Mouse (Mus musculus) stomach, embryonic 15.5 days (tissue): Measurements from ENCODE around the gene Usp3. TPM values are rescaled to one million over a fixed set of nuclear protein-coding genes. Genes with fewer than 3 reads are reported as not detected.

Experiments
- ATAC-seq: fragments of 200-750 bp; cut with Nextera tagmentation; 2 replicates; pipeline ENCODE4 v1.8.0; 2017; ENCODE audit warnings: low read depth, moderate number of reproducible peaks, moderate TSS enrichment; ENCODE audit not compliant: insufficient read depth, low FRiP score
- H3K27ac ChIP-seq: fragments of 300-500 bp; sonication (generic); 2 replicates; pipeline ENCODE4 v1.5.1; 2015; ENCODE audit warnings: mild to moderate bottlenecking, inconsistent platforms
- H3K27me3 ChIP-seq: fragments of 300-500 bp; sonication (generic); replicated peaks from 2 replicates; pipeline ENCODE4 v1.6.1; 2015; ENCODE audit warnings: inconsistent platforms
- H3K36me3 ChIP-seq: fragments of 300-500 bp; sonication (generic); 2 replicates; pipeline ENCODE4 v1.6.1; 2015; ENCODE audit warnings: inconsistent platforms
- H3K4me1 ChIP-seq: fragments of 300-500 bp; sonication (generic); 2 replicates; pipeline ENCODE4 v1.6.1; 2015; ENCODE audit warnings: inconsistent platforms
- H3K4me2 ChIP-seq: fragments of 300-500 bp; sonication (generic); 2 replicates; pipeline ENCODE4 v1.6.1; 2015; ENCODE audit warnings: mild to moderate bottlenecking, inconsistent platforms
- H3K4me3 ChIP-seq: fragments of 300-500 bp; sonication (generic); replicated peaks from 2 replicates; pipeline ENCODE4 v1.5.1; 2015; ENCODE audit warnings: inconsistent platforms
- H3K9ac ChIP-seq: fragments of 300-500 bp; sonication (generic); 2 replicates; pipeline ENCODE4 v1.6.1; 2015; ENCODE audit warnings: inconsistent platforms
- H3K9me3 ChIP-seq: fragments of 300-500 bp; sonication (generic); 2 replicates; pipeline ENCODE4 v1.6.1; 2016; ENCODE audit warnings: inconsistent platforms
- WGBS: fragments of 180-500 bp; shearing (Covaris S2); methylation state at CpG from one replicate; pipeline ENCODE4 v1.1.7; 2015; 5-methylcytosine and 5-hydroxymethylcytosine counted together
- polyA plus RNA-seq: library from polyadenylated mRNA; unstranded; fragments of >200 nt; fragmentation: Nextera tagmentation; extraction: Ambion mirVana; gene quantifications from 2 replicates; pipeline ENCODE4 v1.2.1, GENCODE M21; 2015

Gene Usp3
- polyA plus RNA-seq, 1 experiment from 2014 or later, result 64.6 TPM

DNA sequence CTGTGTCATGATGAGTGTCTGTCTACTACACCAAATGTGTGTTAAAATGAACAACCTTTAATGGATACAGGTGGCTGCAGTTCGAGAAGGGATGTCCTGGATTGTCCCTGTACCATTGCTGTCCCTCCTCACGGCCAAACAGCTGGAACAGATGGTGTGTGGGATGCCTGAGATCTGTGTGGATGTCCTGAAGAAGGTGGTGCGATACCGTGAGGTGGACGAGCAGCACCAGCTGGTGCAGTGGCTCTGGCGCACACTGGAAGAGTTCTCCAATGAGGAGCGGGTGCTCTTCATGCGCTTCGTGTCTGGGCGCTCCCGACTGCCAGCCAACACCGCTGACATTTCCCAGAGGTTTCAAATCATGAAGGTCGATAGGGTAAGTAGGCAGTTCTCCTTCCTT, 88.4 kb downstream of the Usp3 start:
- H3K27ac ChIP-seq, result no peak overlapping the region
- WGBS, result 90% methylated on average over 13 of the region's 13 CpGs
- H3K36me3 ChIP-seq, result peaks cover 37% of the 10 kb centered on the region
- no peaks in the 10 kb centered on the region for H3K27me3 ChIP-seq
- H3K9ac ChIP-seq, result no peak overlapping the region
- no peak overlapping the region for H3K4me2 ChIP-seq
- H3K4me1 ChIP-seq, result no peaks in the 10 kb centered on the region
- ATAC-seq, result no peak
- no peaks in the 10 kb centered on the region for H3K9me3 ChIP-seq
- H3K4me3 ChIP-seq, result no peak overlapping the region

DNA sequence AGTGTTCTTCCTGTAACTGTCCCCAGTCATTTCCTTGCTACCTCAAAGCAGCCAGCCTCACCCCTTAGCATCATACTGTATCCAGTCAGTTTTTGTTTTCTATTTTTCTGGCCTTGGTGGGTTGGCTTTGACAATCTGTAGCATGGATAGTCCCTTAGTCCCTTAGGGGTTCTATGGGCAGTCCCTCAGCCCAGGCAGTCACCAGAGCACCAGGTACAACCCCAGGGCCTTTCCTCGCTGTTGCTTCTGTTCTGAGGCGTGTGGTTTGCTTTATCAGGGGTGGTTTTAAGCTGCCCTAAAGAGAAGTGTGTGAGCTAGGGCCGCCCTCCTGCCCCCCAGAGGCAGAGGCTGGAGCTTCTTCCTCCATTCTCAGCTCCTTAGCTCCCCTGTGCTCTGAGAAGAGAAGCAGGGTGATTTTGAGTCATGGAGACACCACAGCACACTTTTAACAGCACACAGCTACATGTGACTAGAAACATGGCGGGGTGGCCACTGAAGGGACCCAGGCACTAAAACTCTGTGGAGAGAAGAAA, 89.0 kb downstream of the Usp3 start:
- peaks cover 37% of the 10 kb centered on the region for H3K36me3 ChIP-seq
- H3K9ac ChIP-seq, result no peak overlapping the region
- no peak for ATAC-seq
- no peak overlapping the region for H3K4me3 ChIP-seq
- peak overlapping the region; percentile 11; the same call in 1 of the 2 replicates for H3K27ac ChIP-seq
- H3K27me3 ChIP-seq, result no peaks in the 10 kb centered on the region
- no peak overlapping the region for H3K4me2 ChIP-seq
- 85% methylated on average over 4 of the region's 4 CpGs for WGBS
- H3K4me1 ChIP-seq, result no peaks in the 10 kb centered on the region
- H3K9me3 ChIP-seq, result no peaks in the 10 kb centered on the region

DNA sequence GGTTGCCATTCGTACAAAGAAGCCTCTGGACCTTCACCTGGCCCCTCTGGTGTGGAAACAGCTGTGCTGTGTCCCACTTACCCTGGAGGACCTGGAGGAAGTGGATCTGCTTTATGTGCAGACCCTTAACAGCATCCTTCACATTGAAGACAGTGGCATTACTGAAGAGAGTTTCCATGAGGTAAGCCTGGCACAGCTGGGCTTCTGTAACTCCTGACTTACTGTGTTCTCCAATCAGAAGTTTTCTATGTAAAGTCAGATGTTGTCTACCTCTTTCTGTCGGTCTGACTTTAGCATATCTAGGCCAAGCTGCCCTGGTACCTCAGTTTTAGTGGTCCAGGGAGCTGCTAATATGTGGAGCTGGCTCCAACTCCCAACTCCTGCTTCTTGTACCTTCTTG, 91.7 kb downstream of the Usp3 start:
- peaks cover 35% of the 10 kb centered on the region; the same call in 1 of the 2 replicates for H3K36me3 ChIP-seq
- H3K27ac ChIP-seq, result no peak overlapping the region
- no peaks in the 10 kb centered on the region for H3K9me3 ChIP-seq
- no peak overlapping the region for H3K4me3 ChIP-seq
- WGBS, result 65% methylated on average over 2 of the region's 2 CpGs
- no peak overlapping the region for H3K9ac ChIP-seq
- no peaks in the 10 kb centered on the region for H3K4me1 ChIP-seq
- no peaks in the 10 kb centered on the region for H3K27me3 ChIP-seq
- no peak for ATAC-seq
- no peak overlapping the region for H3K4me2 ChIP-seq

DNA sequence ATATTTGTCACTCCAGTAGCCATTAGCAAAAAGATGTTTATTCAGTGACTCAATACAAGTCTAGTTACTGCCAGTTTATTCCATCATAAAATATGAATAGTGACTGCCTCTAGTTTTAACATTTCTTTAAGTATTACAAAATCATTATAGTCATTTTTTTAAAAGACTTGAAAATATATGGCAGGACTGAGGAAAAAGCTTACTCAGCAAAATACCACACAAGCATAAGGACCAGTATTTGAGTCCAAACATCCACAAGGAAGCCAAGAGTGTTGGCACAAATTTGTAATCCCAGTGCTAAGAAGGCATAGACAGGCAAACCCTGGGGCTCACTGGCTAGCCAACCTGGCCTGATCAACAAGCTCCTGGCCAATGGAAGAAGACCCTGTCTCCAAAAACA, 99.0 kb downstream of the Usp3 start:
- H3K9me3 ChIP-seq, result no peaks in the 10 kb centered on the region
- H3K9ac ChIP-seq, result no peak overlapping the region
- H3K27ac ChIP-seq, result no peak overlapping the region
- no peak overlapping the region for H3K4me3 ChIP-seq
- no peaks in the 10 kb centered on the region for H3K4me1 ChIP-seq
- peaks cover 42% of the 10 kb centered on the region for H3K36me3 ChIP-seq
- no peak for ATAC-seq
- H3K27me3 ChIP-seq, result no peaks in the 10 kb centered on the region
- H3K4me2 ChIP-seq, result no peak overlapping the region

DNA sequence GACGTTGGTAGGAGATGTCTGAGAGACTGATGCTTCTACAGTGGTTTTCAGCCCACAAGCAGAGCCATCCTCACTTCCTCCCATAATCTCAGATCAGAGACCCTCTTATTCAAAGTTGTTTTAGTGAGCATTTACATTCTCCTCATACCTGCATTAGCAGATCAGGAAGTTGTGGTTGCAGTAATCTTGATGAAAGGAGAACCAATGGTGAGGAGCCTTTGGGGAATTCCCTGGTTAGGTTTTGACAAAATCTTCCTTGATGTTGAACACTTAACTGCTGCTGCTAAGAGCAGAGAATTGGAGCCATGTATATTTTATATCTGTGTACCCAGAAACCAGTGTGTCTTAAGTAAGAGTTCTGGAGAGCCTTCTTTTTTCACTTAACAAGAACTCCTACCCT, 100.6 kb downstream of the Usp3 start:
- Histone ChIP-seq H3K4me2 (no peak overlapping the region), H3K4me3 (no peak overlapping the region), H3K9ac (no peak overlapping the region), H3K27me3 (no peaks in the 10 kb centered on the region), H3K27ac (no peak overlapping the region), H3K36me3 (peaks cover 45% of the 10 kb centered on the region), H3K4me1 (no peaks in the 10 kb centered on the region), H3K9me3 (no peaks in the 10 kb centered on the region)
- ATAC-seq, result no peak
- 84% methylated on average over 1 of the region's 1 CpGs for WGBS

DNA sequence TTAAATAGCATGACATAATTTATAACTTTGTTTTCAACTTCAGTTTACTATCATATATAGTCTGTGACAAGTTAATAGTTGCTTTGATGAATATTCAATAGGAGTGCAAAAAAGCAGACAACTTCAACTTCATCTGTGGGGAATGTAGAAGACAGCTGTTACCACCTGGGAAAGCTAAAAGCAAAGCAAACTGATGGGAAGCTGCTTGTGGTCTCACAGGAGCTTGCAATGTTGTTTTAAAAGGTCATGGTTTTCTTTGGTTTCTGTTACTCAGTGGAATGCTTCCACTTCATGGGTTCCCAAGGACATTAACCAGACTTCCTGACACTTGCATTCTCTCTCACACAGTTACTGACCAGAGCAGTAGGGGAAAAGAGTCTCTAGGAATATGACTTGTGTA, 104.2 kb downstream of the Usp3 start:
- H3K9ac ChIP-seq, result no peak overlapping the region
- H3K27me3 ChIP-seq, result no peaks in the 10 kb centered on the region
- H3K36me3 ChIP-seq, result peaks cover 54% of the 10 kb centered on the region
- no peaks in the 10 kb centered on the region for H3K4me1 ChIP-seq
- no peak overlapping the region for H3K4me2 ChIP-seq
- ATAC-seq, result no peak
- H3K9me3 ChIP-seq, result no peaks in the 10 kb centered on the region
- H3K4me3 ChIP-seq, result no peak overlapping the region
- no peak overlapping the region for H3K27ac ChIP-seq

DNA sequence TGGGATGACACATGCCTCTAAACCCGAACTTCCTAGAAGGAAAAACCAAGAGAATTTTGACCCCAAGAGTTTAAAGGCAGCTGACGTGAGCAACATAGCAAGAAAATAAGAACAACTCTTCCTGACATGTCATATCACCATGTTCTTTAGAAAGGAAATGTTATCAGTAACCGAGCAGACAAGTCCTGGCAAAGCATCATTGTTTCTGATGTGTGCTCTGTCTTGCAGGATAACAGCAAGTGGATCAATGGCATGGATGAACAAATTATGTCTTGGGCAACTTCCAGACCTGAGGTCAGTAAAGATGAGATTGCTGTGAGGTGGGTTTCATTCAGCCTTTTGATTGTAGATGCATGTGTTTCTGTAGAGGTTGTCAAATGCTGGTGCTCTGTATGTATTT, 109.5 kb downstream of the Usp3 start:
- Histone ChIP-seq H3K36me3 (peaks cover 39% of the 10 kb centered on the region; the same call in 1 of the 2 replicates), H3K9ac (no peak overlapping the region), H3K4me3 (no peak overlapping the region), H3K4me2 (no peak overlapping the region), H3K9me3 (no peaks in the 10 kb centered on the region), H3K4me1 (no peaks in the 10 kb centered on the region), H3K27me3 (no peaks in the 10 kb centered on the region), H3K27ac (no peak overlapping the region)
- no peak for ATAC-seq
- WGBS, result 86% methylated on average over 3 of the region's 3 CpGs

DNA sequence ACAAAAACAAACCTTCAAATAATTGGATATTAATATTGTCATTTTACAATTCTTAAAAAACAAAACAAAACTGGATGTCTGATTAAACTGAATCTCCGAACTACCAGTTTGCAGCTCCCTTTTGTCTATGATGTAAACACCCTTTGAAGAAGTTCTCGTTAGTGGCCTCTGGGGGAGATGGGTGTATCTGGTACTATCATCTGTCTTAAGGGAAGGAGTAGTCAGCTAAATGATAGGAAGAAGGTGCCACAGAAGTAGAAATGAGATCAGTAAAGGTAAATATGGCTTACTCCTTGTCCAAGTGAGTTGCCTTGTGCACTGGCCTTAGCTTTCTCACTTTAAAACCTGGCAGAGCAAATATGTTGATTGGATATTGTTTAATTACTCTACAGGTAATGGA, 115.2 kb downstream of the Usp3 start:
- Histone ChIP-seq H3K36me3 (peaks cover 10% of the 10 kb centered on the region; the same call in 1 of the 2 replicates), H3K4me3 (no peak overlapping the region), H3K27me3 (no peaks in the 10 kb centered on the region), H3K4me1 (no peaks in the 10 kb centered on the region), H3K9ac (no peak overlapping the region), H3K4me2 (no peak overlapping the region), H3K27ac (no peak overlapping the region), H3K9me3 (no peaks in the 10 kb centered on the region)
- ATAC-seq, result no peak
- 65% methylated on average over 2 of the region's 2 CpGs for WGBS

DNA sequence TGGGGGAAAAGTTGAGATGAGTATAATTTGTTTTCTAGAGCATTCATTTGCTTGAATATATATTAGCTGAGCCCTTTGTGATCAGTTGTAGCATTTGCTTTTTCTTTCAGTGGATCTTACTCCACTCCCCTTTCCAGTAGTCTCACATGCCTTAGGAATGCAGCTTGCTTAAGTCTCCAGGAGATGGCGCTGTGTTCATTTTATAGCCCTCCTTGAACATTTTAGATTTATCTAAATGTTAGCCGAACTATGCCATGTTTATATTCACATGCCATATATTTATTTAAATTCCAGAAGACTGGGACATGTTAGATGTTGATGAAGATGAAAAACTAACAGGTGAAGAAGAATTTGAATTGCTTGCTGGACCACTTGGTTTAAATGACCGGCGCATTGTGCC, 127.9 kb downstream of the Usp3 start:
- WGBS, result 54% methylated on average over 4 of the region's 4 CpGs
- no peak overlapping the region for H3K4me3 ChIP-seq
- H3K36me3 ChIP-seq, result peaks cover 18% of the 10 kb centered on the region; the same call in 1 of the 2 replicates
- no peaks in the 10 kb centered on the region for H3K27me3 ChIP-seq
- H3K4me2 ChIP-seq, result no peak overlapping the region
- no peak for ATAC-seq
- no peak overlapping the region for H3K27ac ChIP-seq
- no peaks in the 10 kb centered on the region for H3K9me3 ChIP-seq
- no peak overlapping the region for H3K9ac ChIP-seq
- H3K4me1 ChIP-seq, result no peaks in the 10 kb centered on the region

Other genes starting within 250 kb of the Usp3 start
- gene Herc1, start 242.7 kb downstream of the Usp3 start, polyA plus RNA-seq, result 20.7 and 21.2 TPM in 2 replicates
- gene Fbxl22, start 78.5 kb downstream of the Usp3 start, polyA plus RNA-seq, result 19.2 and 19.9 TPM in 2 replicates
- gene Car12, start 120.5 kb upstream of the Usp3 start, polyA plus RNA-seq, result 10.0 and 13.0 TPM in 2 replicates
- gene Aph1b, start 202.3 kb upstream of the Usp3 start, polyA plus RNA-seq, result 8.4 and 9.1 TPM in 2 replicates
- 0.80 and 1.0 TPM in 2 replicates for gene Gm10647, start 203.9 kb upstream of the Usp3 start, polyA plus RNA-seq
- gene Aph1c, start 241.6 kb upstream of the Usp3 start, polyA plus RNA-seq, result 5.1 and 5.7 TPM in 2 replicates